Mouse (Mus musculus): Measurements from ENCODE around the gene Mctp2. TPM values are rescaled to one million over a fixed set of nuclear protein-coding genes. Genes with fewer than 3 reads are reported as not detected.

Mctp2 gene
- total RNA-seq, 1 experiment from 2014 or later, result 86.9 TPM

DNA sequence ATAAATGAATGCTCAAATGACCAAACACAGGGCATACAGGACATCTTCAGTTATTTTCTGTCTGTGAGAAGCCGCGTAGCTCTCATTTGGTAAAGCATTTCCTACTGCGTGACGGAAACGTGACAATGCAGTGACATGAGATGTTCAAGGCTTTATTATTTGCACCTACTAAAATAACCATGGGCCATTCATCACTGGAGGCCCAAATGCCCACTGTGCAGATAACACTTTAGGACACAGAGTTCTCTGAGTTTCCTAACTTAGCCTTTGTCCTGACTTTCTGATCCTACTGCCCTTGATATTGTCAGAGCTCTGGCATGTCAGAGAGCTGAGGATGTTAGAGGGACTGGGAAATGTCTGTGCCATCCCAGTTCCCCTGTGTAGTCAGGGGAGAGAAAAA lies 97.1 kb downstream of the Mctp2 start:
- no peak for ATAC-seq (ENCODE audit: extremely low read depth, insufficient number of reproducible peaks, low FRiP score, poor library complexity, severe bottlenecking)

DNA sequence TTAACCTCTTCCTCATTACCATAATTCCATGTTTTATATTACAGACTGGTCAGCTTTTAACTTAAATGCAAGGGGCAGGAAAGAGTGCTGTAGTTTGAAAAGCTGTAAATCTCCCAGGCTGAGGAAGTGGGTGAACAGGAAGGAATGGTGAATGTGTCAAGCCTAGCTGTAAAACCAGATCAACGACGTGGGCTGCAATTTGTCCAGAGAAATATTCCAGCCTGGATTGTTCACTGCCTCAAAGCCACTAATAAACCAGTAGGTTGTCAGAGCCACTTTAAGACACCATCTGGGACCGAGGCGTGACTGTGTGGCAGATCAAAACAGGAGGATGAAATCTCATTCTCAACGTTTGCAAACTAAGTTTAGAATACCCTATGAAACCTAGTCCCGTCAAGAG lies 99.6 kb downstream of the Mctp2 start:
- ATAC-seq (ENCODE audit: extremely low read depth, insufficient number of reproducible peaks, low FRiP score, poor library complexity, severe bottlenecking), result no peak

DNA sequence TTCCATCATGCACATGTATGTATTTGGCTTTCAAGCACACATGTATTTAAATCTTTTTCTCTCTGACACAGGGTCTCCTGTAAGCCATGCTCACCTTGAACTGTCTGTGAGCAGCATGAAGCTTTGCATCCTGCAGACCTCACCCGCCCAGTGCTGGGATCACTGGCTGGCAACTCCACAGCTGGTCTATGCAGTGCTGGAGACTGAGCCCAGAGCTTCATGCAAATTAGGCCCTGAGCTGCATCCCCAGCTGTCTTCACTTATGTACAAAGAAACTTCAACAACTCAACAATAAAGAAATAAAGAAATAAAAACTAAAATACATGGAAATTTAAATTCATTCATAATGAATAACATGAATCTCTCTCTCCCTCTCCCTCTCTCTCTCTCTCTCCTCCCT lies 110.7 kb downstream of the Mctp2 start:
- no peak for ATAC-seq (ENCODE audit: extremely low read depth, insufficient number of reproducible peaks, low FRiP score, poor library complexity, severe bottlenecking)

DNA sequence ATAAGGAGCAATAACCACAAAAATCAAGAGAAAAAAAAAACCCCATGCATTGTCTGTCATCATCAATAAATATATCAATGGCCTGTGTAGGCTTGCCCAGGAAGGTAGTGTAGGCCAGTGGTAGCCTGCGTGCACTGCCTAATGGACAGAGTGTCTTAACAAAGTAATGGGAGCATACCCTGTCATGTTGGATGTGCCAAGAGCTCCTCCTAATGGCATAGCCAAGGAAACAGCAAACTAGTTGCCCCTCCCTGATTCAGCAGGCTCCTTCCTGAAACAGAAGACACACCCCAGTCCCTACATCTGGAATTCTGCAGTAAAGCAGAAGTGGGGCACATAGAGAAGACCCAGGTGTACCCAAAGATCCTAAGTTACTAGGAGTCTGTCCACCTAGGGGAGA lies 113.1 kb downstream of the Mctp2 start:
- no peak for ATAC-seq (ENCODE audit: extremely low read depth, insufficient number of reproducible peaks, low FRiP score, poor library complexity, severe bottlenecking)

DNA sequence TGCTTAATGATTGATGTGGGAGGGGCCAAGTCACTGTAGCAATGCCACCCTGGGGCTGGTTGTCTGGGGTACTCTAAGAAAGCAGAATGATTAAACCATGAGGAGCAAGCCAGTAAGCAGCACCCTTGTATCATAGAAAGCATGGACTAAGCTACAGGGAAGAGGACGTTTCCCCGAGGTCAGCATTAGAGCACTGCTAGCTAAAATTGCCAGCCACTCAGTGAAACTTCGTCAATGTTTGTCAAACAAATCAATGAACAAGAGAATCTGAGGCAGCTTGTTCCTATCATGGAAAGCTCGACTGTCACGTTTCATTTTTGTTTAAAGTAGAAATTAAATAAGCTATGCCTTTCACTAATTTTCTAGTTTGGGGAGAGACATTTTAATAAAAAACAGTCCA lies 124.8 kb downstream of the Mctp2 start:
- no peak for ATAC-seq (ENCODE audit: extremely low read depth, insufficient number of reproducible peaks, low FRiP score, poor library complexity, severe bottlenecking)

DNA sequence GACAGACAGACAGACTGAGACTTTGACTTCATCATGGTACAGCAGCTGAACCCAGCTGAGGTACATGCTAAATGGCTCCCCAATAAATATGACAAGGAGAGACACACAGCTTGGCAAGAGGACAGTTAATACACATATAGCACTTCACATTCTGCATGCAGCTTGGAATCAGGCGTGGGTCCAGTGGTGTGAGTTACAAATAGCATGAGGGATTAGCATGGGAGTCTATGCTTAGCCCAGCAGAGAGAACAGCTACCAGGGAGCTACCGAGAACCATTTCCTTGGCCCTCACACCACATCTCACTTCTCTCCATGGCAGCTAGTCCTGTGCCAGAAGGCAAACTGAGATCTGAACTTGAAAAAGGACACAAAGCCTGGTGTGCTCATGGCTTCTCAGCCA lies 137.1 kb downstream of the Mctp2 start:
- no peak for ATAC-seq (ENCODE audit: extremely low read depth, insufficient number of reproducible peaks, low FRiP score, poor library complexity, severe bottlenecking)

DNA sequence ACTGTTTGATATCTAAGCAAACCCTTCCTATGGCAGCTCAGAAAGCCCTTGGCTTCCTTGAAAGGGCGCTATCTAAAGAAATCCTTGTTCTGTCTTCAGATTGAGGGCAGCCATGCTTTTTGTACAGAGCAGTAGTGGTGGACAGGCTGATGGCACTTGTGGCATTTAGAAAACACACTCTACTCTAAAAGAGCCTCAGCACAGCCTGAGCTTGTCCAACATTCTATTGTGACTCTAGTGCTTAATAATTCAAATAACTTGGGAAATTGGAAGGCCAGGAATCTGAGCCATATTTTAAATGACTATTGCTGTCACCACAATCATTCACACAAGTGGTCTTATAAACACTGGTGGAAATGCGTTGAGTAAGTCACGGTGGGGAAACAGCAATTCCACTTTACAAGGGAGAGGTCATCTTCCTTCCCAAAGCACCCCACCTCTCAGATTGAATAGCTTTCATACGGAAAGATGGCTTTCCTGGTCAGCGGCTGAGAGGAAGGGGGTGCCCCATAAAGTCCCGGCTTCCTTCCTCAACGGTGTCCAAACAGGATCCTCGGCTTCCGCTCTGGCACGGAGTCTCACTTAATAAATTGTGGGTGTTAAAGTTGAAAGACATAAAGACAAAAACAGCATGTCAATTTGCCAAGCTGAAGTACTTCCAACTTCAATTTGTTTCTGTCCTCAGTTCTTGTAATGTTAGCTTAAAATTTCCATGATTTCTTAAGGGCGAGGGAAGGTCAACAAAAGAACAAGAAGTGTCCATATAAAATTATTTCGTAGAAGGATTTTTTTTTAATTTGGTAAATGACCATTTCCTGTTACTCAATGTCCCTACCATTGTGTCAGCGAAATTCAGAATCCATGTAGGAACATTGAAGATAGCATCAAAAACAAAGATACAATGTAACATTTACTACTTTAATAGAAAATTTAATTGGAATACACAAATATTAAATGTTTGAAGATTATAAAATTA lies 140.4 kb downstream of the Mctp2 start:
- no peak for ATAC-seq (ENCODE audit: extremely low read depth, insufficient number of reproducible peaks, low FRiP score, poor library complexity, severe bottlenecking)

DNA sequence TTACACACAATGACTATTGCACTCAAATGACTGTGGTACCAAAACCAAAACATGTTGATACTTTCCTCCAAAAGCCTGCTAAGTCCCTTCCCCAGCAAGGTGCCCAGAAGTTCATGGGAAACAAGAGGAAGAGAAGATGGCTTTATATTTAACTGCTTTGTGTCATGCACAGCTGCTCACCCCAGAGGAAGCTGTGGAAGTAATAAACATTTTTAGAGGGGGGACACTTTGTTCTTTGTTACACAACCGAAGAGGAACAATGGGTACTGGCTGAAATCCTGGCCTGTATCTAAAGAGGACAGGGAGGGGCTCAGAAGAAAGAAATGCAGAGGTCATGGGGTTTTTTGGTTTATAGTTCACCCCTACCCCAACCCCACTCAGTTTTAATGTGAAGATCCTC lies 144.2 kb downstream of the Mctp2 start:
- no peak for ATAC-seq (ENCODE audit: extremely low read depth, insufficient number of reproducible peaks, low FRiP score, poor library complexity, severe bottlenecking)

DNA sequence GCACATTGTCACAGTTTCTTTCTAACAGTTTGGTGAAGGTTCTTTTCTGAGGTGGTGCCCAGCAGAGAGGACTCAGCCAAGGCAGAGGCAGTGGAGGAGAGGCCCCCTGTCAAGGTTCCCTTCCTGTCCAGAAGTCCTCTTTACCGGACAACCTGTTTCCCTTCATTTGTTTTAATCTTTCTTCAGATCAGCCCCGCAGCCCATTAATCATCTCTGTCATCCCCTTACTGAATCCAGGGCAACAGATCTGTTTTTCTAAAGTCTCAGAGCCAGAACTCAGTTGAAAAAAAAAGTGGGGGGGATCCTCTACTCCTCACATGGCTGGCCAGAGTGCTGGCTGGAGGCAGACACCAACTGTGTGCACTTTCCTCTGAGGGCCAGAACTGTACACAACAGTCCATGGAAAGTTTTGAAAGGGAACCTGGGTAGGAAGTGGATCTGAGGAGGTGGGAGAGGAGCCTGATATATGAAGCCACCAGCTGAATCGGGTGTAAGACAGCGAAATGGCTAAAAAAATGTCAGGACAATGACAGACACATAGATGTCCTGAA lies 146.8 kb downstream of the Mctp2 start:
- ATAC-seq (ENCODE audit: extremely low read depth, insufficient number of reproducible peaks, low FRiP score, poor library complexity, severe bottlenecking), result no peak

DNA sequence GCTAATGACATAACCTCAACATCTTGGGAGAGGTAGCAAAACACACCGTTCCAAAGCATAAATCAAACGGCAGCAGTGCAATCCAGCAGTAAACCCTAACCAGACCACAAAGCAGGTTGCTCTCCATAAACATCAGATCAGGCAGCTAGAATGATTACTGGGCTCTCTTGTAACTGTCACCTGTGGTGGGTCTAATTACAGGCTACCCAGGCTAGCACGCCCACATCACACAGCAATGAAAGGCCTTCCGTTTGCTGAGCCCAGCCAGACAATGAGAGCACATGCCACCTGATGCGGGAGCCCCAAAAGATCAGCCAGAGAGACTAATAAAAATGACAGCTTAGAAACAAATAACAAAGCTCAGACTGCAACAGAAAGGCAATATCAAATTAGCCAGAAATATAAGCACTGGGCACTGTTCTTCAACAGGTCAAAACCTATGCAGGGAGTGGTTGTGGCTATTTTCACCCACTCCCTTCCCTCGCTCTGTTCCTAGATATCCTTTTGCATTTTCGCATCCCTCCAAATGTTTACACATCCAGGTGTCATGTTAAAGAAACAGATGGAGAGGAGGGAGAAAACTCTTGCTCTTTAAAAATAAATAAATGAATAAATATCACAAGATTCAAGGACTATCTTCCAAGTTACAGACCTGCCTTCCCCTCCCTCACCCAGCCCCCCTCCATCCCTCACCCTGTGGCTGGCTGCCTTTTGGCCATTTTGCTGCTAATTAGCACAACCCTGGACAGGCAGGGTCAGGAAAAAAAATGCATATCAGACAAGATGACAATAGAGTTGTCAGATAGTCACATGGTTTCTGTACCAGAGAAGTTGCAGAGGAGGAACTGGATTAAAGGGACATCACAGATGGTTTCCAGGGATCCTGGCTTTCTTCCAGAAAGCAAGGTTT lies 155.4 kb downstream of the Mctp2 start:
- no peak for ATAC-seq (ENCODE audit: extremely low read depth, insufficient number of reproducible peaks, low FRiP score, poor library complexity, severe bottlenecking)

DNA sequence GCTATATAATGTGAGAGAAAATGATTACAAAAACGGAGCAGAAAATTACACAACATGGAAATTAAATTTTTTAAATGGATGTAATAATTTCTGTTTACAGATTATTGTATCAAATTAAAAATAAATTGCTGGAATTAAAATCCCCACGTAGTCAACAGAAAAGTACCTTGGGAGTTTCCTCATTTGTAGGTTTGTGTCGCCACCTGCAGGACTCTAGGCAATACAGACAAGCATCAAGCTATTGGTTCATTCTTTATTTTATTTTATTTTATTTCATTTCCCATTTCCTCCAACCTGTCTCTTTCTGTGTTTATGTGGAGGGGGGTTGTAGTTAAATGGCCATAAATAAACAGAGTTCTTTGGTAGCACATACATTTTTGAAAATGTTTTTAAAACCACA lies 157.3 kb downstream of the Mctp2 start:
- ATAC-seq (ENCODE audit: extremely low read depth, insufficient number of reproducible peaks, low FRiP score, poor library complexity, severe bottlenecking), result no peak

DNA sequence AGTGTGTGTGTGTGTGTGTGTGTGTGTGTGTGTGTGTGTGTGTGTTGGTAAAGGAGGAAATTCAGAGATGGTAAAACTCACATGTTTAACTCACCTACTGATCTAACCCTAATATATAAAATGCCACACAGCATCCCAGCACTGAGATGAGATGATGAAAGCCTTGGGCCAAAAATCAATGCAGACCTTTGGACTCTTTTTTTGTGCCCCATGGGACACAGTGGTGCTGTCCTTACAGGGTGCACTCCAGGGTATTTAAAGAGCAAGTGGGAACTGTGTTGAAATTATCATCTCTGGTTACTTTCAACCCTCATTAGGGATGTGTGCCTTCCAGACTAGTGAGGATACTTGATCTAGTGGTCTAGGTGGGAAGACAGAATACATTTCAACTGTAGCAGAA lies 159.6 kb downstream of the Mctp2 start:
- no peak for ATAC-seq (ENCODE audit: extremely low read depth, insufficient number of reproducible peaks, low FRiP score, poor library complexity, severe bottlenecking)

DNA sequence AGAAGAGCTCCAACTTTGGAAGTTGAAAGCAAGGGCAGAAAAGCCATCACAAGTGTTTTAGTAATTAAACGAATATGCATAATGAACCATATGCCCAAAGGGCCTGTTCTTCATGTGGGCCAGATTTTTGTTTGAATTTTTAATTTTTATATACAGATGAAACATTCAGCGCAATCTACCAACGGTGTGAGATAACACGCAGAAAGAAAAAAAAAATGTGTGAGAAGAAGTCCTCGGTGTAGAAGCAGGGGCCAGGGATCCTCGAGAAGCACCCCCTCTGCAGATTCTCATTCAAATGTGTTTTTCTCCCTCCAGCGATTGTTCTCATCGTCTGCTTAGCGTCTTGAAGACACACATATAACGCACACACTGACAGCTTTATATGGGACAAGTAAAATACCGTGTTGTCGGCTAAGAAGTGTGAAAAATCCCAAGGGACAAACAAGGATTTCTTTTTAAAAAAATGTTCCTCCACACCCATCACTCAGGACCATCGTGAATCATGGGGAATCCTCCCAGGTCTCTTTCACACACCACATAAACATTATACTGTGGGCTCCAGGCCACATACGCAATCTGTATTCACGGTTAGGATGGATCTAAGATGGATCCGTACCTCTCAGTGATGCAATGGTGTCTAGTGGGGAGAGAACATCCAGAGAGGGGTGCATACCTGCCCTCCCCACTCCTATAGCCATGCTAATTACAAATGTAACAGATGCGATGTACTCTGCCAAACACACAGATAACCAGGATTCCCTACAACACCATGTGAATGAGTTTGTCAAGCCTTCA lies 160.5 kb downstream of the Mctp2 start:
- no peak for ATAC-seq (ENCODE audit: extremely low read depth, insufficient number of reproducible peaks, low FRiP score, poor library complexity, severe bottlenecking)

DNA sequence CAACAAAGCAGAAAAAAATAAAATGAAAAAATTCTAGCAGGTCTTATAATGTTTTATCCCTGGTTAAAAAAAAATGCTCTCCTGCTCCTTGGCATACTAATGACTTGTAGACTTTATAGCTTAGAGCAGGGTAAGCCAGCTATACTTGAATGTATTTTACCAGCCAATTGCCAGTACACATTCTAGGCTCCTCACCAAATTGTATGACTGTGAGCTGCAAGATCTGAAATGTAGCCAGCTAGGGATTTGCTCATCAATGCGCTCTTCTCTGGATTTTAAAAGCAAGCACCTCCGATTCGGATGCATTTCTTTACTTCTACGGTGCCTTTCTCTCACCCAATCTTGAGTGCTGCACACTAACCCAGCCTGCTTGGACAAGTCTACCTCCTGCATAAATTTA lies 167.7 kb downstream of the Mctp2 start:
- ATAC-seq (ENCODE audit: extremely low read depth, insufficient number of reproducible peaks, low FRiP score, poor library complexity, severe bottlenecking), result no peak

DNA sequence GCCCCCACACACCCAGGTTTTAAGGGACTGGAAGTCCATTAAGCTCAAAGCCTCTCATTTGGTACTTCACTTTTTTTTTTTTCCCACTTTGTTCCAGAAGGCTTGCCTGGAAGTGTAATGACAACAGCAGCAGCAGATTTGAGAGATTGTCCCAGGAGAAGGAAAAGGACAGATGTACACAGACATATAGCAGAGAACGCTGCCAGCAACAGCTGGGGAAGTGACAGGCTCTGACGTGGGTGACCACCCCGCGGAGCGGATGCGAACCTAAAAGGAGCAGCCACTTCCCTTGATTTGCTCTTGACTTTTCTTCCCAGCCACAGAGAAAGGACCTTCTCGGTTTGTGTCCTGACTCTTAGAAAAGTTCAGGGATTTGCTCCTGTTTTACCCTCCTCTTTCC lies 185.4 kb downstream of the Mctp2 start:
- no peak for ATAC-seq (ENCODE audit: extremely low read depth, insufficient number of reproducible peaks, low FRiP score, poor library complexity, severe bottlenecking)

DNA sequence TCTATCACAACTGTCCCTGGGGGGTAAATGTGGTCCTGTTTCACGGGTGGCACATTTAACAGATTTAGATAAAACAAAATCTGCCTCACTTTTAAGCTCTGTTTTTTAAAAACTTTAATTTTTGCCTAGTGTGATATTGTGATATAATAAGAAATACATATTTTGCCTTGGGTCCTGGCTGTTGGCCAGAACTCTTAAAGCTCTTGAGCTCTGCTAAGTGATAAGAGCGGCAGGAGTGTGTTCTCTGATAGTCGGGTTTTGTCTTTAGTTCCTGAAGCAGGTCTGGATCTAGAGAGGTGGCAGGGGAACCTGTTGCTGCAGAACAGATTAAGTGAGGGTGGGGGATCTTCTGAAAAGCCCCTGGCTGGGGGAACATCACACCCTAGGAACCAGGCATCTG lies 186.7 kb downstream of the Mctp2 start:
- ATAC-seq (ENCODE audit: extremely low read depth, insufficient number of reproducible peaks, low FRiP score, poor library complexity, severe bottlenecking), result no peak

DNA sequence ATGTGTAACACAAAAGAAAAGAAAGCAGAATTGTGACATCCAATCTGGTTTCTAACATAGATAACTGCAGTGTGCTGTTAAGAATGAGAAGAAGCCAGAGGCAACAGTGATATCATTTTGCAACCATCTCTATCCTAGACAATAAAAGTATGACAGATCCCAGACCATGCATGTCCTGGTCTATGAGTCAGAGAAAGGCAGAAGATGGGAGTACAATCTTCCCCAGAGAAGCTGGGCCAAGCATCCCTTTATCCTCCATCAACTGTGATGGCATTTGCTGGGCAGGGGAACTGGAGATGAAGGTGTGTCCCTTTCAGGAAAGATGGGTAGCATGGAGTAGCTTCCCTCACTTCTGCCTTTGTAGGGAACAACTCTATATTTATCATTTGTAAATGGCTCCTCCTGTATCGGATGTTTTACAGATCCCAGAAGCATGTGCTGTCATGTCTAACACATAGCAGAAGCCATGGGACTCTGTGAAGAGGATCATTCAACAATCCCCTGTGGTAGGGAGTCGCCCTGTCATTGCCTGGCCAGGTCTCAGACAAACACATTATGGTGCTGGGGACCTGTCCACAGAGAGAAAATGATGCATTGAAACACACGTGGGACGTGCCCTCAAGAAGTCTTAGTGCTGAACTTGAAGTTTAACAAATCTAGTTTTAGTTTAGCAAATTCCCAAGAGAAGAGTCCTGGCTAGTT lies 188.9 kb downstream of the Mctp2 start:
- no peak for ATAC-seq (ENCODE audit: extremely low read depth, insufficient number of reproducible peaks, low FRiP score, poor library complexity, severe bottlenecking)

DNA sequence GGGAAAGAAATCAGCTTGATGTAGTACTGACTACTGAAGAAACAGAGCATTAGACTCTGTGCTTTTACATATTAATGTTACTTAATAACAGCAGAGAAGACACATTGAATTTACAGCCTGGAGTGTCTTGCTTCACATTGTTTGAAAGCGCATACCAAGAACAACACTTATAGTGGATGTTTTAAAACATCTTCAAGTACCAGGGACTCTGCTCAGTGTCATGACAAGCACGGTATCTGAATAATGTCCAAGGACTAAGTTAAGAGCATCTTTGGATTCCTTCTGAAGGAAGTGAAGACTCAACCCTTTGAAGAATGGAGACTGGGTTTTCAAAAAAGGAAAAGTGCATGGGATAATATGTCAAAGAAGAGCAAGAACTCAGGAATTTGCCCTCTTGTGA lies 191.3 kb downstream of the Mctp2 start:
- no peak for ATAC-seq (ENCODE audit: extremely low read depth, insufficient number of reproducible peaks, low FRiP score, poor library complexity, severe bottlenecking)
